Mouse (Mus musculus) erythroblast, embryonic 14.5 days (primary cell): ENCODE results near the gene 9330182L06Rik.

Source experiments
- GATA1 ChIP-seq: IDR thresholded peaks from 2 replicates; pipeline ENCODE4 v1.6.1; 2012; ENCODE audit warnings: low read length, inconsistent platforms, mixed read lengths
- TAL1 ChIP-seq: IDR thresholded peaks from 3 replicates; pipeline ENCODE4 v1.6.1; 2012; ENCODE audit warnings: low read length, inconsistent platforms, mixed read lengths

- TF ChIP-seq TAL1 (no peak), GATA1 (no peak)
Observed at GRCm38 (mm10) chr5:9354257-9354656, 88.3 kb downstream of the 9330182L06Rik start.
